Mouse (Mus musculus) bone marrow, adult 2 months (tissue): ENCODE measurements around the gene Agk.

ENCODE experiments used
- CTCF ChIP-seq: fragments of 200-500 bp; IDR thresholded peaks from 2 replicates; pipeline ENCODE4 v1.5.1; 2011; ENCODE audit warnings: low read length, control low read depth; ENCODE audit not compliant: control insufficient read depth, insufficient read depth
- POLR2A ChIP-seq: fragments of 200-500 bp; IDR thresholded peaks from 2 replicates; pipeline ENCODE4 v1.6.1; 2011; ENCODE audit warnings: low read depth, mild to moderate bottlenecking, control low read depth, low read length, borderline replicate concordance; ENCODE audit not compliant: control insufficient read depth

- no peak for TF ChIP-seq CTCF
- no peak for TF ChIP-seq POLR2A
Observed at GRCm38 (mm10) chr6:40431812-40432211, 106.8 kb downstream of the Agk start.
